Mouse (Mus musculus) lung, embryonic 14.5 days (tissue): ENCODE measurements at regions not wholly inside any gene's neighbourhood (a gene's known extent, or its start where the extent isn't known, plus 50 kb on each side); places are given as distances from the start of the nearest gene placed in this dataset.

Experiments used
- ATAC-seq: fragments of 200-750 bp; cut with Nextera tagmentation; 2 replicates; pipeline ENCODE4 v1.8.0; 2017; ENCODE audit warnings: mild to moderate bottlenecking, moderate TSS enrichment, moderate library complexity; ENCODE audit not compliant: insufficient read depth
- DNase-seq: peaks from one replicate; pipeline ENCODE4 v3.0.0-alpha.2; 2015
- H3K27ac ChIP-seq: fragments of 300-500 bp; sonication (generic); 2 replicates; pipeline ENCODE4 v1.5.1; 2014; ENCODE audit warnings: low read depth, mild to moderate bottlenecking, moderate library complexity
- H3K27me3 ChIP-seq: fragments of 300-500 bp; sonication (generic); 2 replicates; pipeline ENCODE4 v1.6.1; 2014; ENCODE audit warnings: low read length, control low read depth; ENCODE audit not compliant: insufficient read depth
- H3K36me3 ChIP-seq: fragments of 300-500 bp; sonication (generic); 2 replicates; pipeline ENCODE4 v1.6.1; 2014; ENCODE audit warnings: control low read depth; ENCODE audit not compliant: insufficient read depth
- H3K4me1 ChIP-seq: fragments of 300-500 bp; sonication (generic); 2 replicates; pipeline ENCODE4 v1.6.1; 2014; ENCODE audit warnings: antibody characterized with exemption, control low read depth; ENCODE audit not compliant: insufficient read depth
- H3K4me2 ChIP-seq: fragments of 300-500 bp; sonication (generic); 2 replicates; pipeline ENCODE4 v1.6.1; 2014; ENCODE audit warnings: mild to moderate bottlenecking
- H3K4me3 ChIP-seq: fragments of 300-500 bp; sonication (generic); 2 replicates; pipeline ENCODE4 v1.5.1; 2014; ENCODE audit warnings: low read depth, low read length
- H3K9ac ChIP-seq: fragments of 300-500 bp; sonication (generic); 2 replicates; pipeline ENCODE4 v1.6.1; 2014
- H3K9me3 ChIP-seq: fragments of 300-500 bp; sonication (generic); 2 replicates; pipeline ENCODE4 v1.6.1; 2016; ENCODE audit warnings: low read depth, low read length, control low read depth
- CTCF ChIP-seq: IDR thresholded peaks from 2 replicates; pipeline ENCODE4 v1.5.1; 2016; ENCODE audit warnings: antibody characterized with exemption, low read depth
- WGBS: fragments of 180-500 bp; shearing (Covaris S2); extraction: QIAGEN DNeasy Blood & Tissue Kit; methylation state at CpG from one replicate; pipeline ENCODE4 v1.1.7; 2014; 5-methylcytosine and 5-hydroxymethylcytosine counted together

GRCm38 (mm10) chr17:48647431-48647830 lies 192.7 kb downstream of the Unc5cl start:
- 50% methylated on average over 14 of the region's 14 CpGs for WGBS
- Histone ChIP-seq H3K4me3 (no peak overlapping the region), H3K4me1 (no peaks in the 10 kb centered on the region), H3K36me3 (no peaks in the 10 kb centered on the region), H3K27me3 (no peaks in the 10 kb centered on the region), H3K9me3 (no peaks in the 10 kb centered on the region), H3K9ac (no peak overlapping the region), H3K27ac (no peak overlapping the region), H3K4me2 (peak overlapping the region; percentile 37)
- no peak for ATAC-seq
- TF ChIP-seq CTCF: no peak
- DNase-seq: peak; percentile 20

GRCm38 (mm10) chr17:48650556-48650955 lies 195.9 kb downstream of the Unc5cl start:
- 58% methylated on average over 13 of the region's 13 CpGs for WGBS
- Histone ChIP-seq H3K27me3 (no peaks in the 10 kb centered on the region), H3K36me3 (no peaks in the 10 kb centered on the region), H3K27ac (no peak overlapping the region), H3K9ac (no peak overlapping the region), H3K4me1 (no peaks in the 10 kb centered on the region), H3K4me3 (no peak overlapping the region), H3K4me2 (no peak overlapping the region), H3K9me3 (no peaks in the 10 kb centered on the region)
- ATAC-seq: no peak
- DNase-seq: no peak
- no peak for TF ChIP-seq CTCF

GRCm38 (mm10) chr17:48672749-48673148 lies 218.0 kb downstream of the Unc5cl start:
- Histone ChIP-seq H3K4me2 (no peak overlapping the region), H3K4me3 (no peak overlapping the region), H3K36me3 (no peaks in the 10 kb centered on the region), H3K4me1 (no peaks in the 10 kb centered on the region), H3K27ac (no peak overlapping the region), H3K9me3 (no peaks in the 10 kb centered on the region; the same call in 1 of the 2 replicates), H3K9ac (no peak overlapping the region), H3K27me3 (no peaks in the 10 kb centered on the region)
- no peak for DNase-seq
- no peak for TF ChIP-seq CTCF
- ATAC-seq: no peak
- 72% methylated on average over 3 of the region's 3 CpGs for WGBS

- H3K4me2 ChIP-seq: no peak overlapping the region
- no peak for TF ChIP-seq CTCF
- no peak overlapping the region for H3K4me3 ChIP-seq
- no peaks in the 10 kb centered on the region; the same call in 1 of the 2 replicates for H3K9me3 ChIP-seq
- H3K27me3 ChIP-seq: no peaks in the 10 kb centered on the region
- no peaks in the 10 kb centered on the region for H3K4me1 ChIP-seq
- ATAC-seq (no peak), DNase-seq (no peak)
- H3K9ac ChIP-seq: no peak overlapping the region
- H3K27ac ChIP-seq: no peak overlapping the region
- H3K36me3 ChIP-seq: no peaks in the 10 kb centered on the region
- WGBS: 59% methylated on average over 12 of the region's 12 CpGs
Observed at GRCm38 (mm10) chr17:48678216-48678832, 223.6 kb downstream of the Unc5cl start.

- TF ChIP-seq CTCF: no peak
- ATAC-seq (no peak), DNase-seq (no peak)
- H3K9ac ChIP-seq: no peak overlapping the region
- no peaks in the 10 kb centered on the region for H3K36me3 ChIP-seq
- H3K27ac ChIP-seq: no peak overlapping the region
- no peaks in the 10 kb centered on the region for H3K4me1 ChIP-seq
- H3K4me2 ChIP-seq: no peak overlapping the region
- H3K27me3 ChIP-seq: no peaks in the 10 kb centered on the region
- H3K9me3 ChIP-seq: no peaks in the 10 kb centered on the region
- WGBS: 81% methylated on average over 10 of the region's 10 CpGs
- no peak overlapping the region for H3K4me3 ChIP-seq
Observed at GRCm38 (mm10) chr17:48680331-48680730, 225.6 kb downstream of the Unc5cl start.

GRCm38 (mm10) chr17:48688944-48689343 lies 234.2 kb downstream of the Unc5cl start:
- no peak for DNase-seq
- whole genome bisulfite sequencing: 63% methylated on average over 2 of the region's 2 CpGs
- H3K27me3 ChIP-seq: no peaks in the 10 kb centered on the region
- H3K4me3 ChIP-seq: no peak overlapping the region
- H3K9ac ChIP-seq: no peak overlapping the region
- TF ChIP-seq CTCF: no peak
- no peaks in the 10 kb centered on the region for H3K36me3 ChIP-seq
- no peaks in the 10 kb centered on the region for H3K4me1 ChIP-seq
- no peak overlapping the region for H3K27ac ChIP-seq
- H3K9me3 ChIP-seq: no peaks in the 10 kb centered on the region
- ATAC-seq: no peak
- no peak overlapping the region for H3K4me2 ChIP-seq

- Histone ChIP-seq H3K4me3 (no peak overlapping the region), H3K4me1 (no peaks in the 10 kb centered on the region), H3K9me3 (no peaks in the 10 kb centered on the region; the same call in 1 of the 2 replicates), H3K36me3 (no peaks in the 10 kb centered on the region), H3K27ac (no peak overlapping the region), H3K4me2 (no peak overlapping the region), H3K27me3 (0 out of 2 replicates have a peak, but pooled peaks cover 2% of the 10 kb centered on the region), H3K9ac (no peak overlapping the region)
- 67% methylated on average over 5 of the region's 5 CpGs for WGBS
- DNase-seq (no peak), ATAC-seq (no peak)
- no peak for TF ChIP-seq CTCF
Observed at GRCm38 (mm10) chr17:48698456-48698855, 233.7 kb upstream of the Lrfn2 start.
